Mouse (Mus musculus) layer of hippocampus, adult 8-10 months (tissue): ENCODE data around the gene Taf5l. TPM values are rescaled to one million over a fixed set of nuclear protein-coding genes. Genes with fewer than 3 reads are reported as not detected.
"Not testable (repeated sequence)": the region's sequence is repeated elsewhere in the genome, so short reads cannot be mapped to it uniquely, and the experiment has no call there.

Experiments used
- DNase-seq, 2 experiments: peaks; one replicate each; pipeline ENCODE4 v3.0.0; 2022; ENCODE audit warnings: low spot score in 2 of 2
- total RNA-seq, 4 experiments: library from RNA; stranded (reverse); gene quantifications; 2 replicates each; pipeline ENCODE4 v1.2.4; 2022

The Taf5l gene
- total RNA-seq = 10 to 100 TPM; 20.2 to 22.4 (median 21.2) TPM

- DNase-seq = peak; percentile 77 to 88
These were observed at the start of gene Taf5l, which contains the start of gene Urb2 for GRCm38 (mm10) chr8:124021237-124022227. Taf5l (minus strand) TSS chr8:124021397. Urb2 (plus strand) TSS chr8:124021508.

- peak in 1 of 2 experiments; percentile 25 for DNase-seq
These were observed 49.4 kb upstream of the Taf5l start for GRCm38 (mm10) chr8:124070363-124071324.

GRCm38 (mm10) chr8:124067059-124067750 is 46.0 kb upstream of the Taf5l start:
- no peak for DNase-seq

GRCm38 (mm10) chr8:124066325-124067058 is 45.3 kb upstream of the Taf5l start:
- DNase-seq = no peak

- no peak for DNase-seq
These were observed 35.8 kb upstream of the Taf5l start for GRCm38 (mm10) chr8:124056832-124057655.

GRCm38 (mm10) chr8:124052568-124052967 is 31.4 kb upstream of the Taf5l start:
- DNase-seq = no peak

- peak; percentile 31 to 73 for DNase-seq
These were observed 30.9 kb upstream of the Taf5l start for GRCm38 (mm10) chr8:124052110-124052509.

- DNase-seq = no peak
These were observed 24.7 kb upstream of the Taf5l start for GRCm38 (mm10) chr8:124045856-124046255.

- DNase-seq = no peak
These were observed 23.7 kb upstream of the Taf5l start for GRCm38 (mm10) chr8:124044931-124045330.

GRCm38 (mm10) chr8:124044421-124044820 is 23.2 kb upstream of the Taf5l start:
- DNase-seq = no peak

- no peak for DNase-seq
These were observed 21.0 kb upstream of the Taf5l start for GRCm38 (mm10) chr8:124042201-124042600.

- no peak for DNase-seq
These were observed 18.2 kb upstream of the Taf5l start for GRCm38 (mm10) chr8:124039351-124039750.

GRCm38 (mm10) chr8:124038121-124038520 is 16.9 kb upstream of the Taf5l start:
- DNase-seq = no peak

- DNase-seq = no peak
These were observed 12.2 kb upstream of the Taf5l start for GRCm38 (mm10) chr8:124033400-124033799.

GRCm38 (mm10) chr8:124027831-124028230 is 6.6 kb upstream of the Taf5l start:
- no peak for DNase-seq

GRCm38 (mm10) chr8:124026265-124026664 is 5.1 kb upstream of the Taf5l start:
- not testable (repeated sequence) for DNase-seq

- DNase-seq = no peak
These were observed 559 bp downstream of the Taf5l start for GRCm38 (mm10) chr8:124020439-124021236.

GRCm38 (mm10) chr8:124019782-124020181 is 1.4 kb downstream of the Taf5l start:
- DNase-seq = no peak

GRCm38 (mm10) chr8:124014751-124015150 is 6.4 kb downstream of the Taf5l start:
- DNase-seq = no peak
